ENCODE assay signal across 8 mouse cellular contexts in genomic region chr3:101577361-101577760, GRCm38 (mm10). TPM values are rescaled to one million over a fixed set of nuclear protein-coding genes. Genes with fewer than 3 reads are reported as not detected.
DNase-seq lines count a peak whose midpoint lies in the region; ATAC-seq and TF ChIP-seq lines count a peak whose summit lies in the region.

No protein-coding gene starts in this region.

- peaks cover 11% of the 10 kb centered on the region for H3K4me1 ChIP-seq in kidney, adult 2 months (ENCODE audit: control insufficient read depth, insufficient read depth, low read length)
- no peaks in the 10 kb centered on the region for H3K4me1 ChIP-seq in kidney, embryonic 14.5 days (ENCODE audit: control insufficient read depth, insufficient read depth, low read length)
- 0 out of 2 replicates have a peak, but pooled peaks cover under 1% of the 10 kb centered on the region for H3K4me1 ChIP-seq in hindbrain, embryonic 11.5 days (replicated peaks; ENCODE audit: control insufficient read depth, insufficient read depth, low read length)
- H3K4me1 ChIP-seq in midbrain, embryonic 14.5 days (ENCODE audit: control insufficient read depth, insufficient read depth, low read length) = peaks cover 14% of the 10 kb centered on the region

- no peak overlapping the region for H3K4me3 ChIP-seq in kidney, adult 2 months (ENCODE audit: insufficient read depth, low read depth, low read length)
- H3K4me3 ChIP-seq in kidney, embryonic 14.5 days (ENCODE audit: low read length) = no peak overlapping the region
- no peak overlapping the region for H3K4me3 ChIP-seq in hindbrain, embryonic 11.5 days (ENCODE audit: low read depth, low read length)
- no peak overlapping the region for H3K4me3 ChIP-seq in midbrain, embryonic 14.5 days (replicated peaks; ENCODE audit: low read depth, low read length)

- no peak overlapping the region for H3K9ac ChIP-seq in kidney, embryonic 14.5 days (ENCODE audit: low read depth, low read length)
- no peak overlapping the region for H3K9ac ChIP-seq in hindbrain, embryonic 11.5 days (ENCODE audit: low read depth, low read length)
- H3K9ac ChIP-seq in midbrain, embryonic 14.5 days (replicated peaks; ENCODE audit: low read length) = no peak overlapping the region

- ATAC-seq in kidney, embryonic 14.5 days (ENCODE audit: low FRiP score, low TSS enrichment) = no peak
- peak; percentile 60 for ATAC-seq in hindbrain, embryonic 11.5 days (ENCODE audit: low FRiP score)
- ATAC-seq in midbrain, embryonic 14.5 days (ENCODE audit: low FRiP score, low TSS enrichment) = peak; percentile 66
- no peak for ATAC-seq in inflammation-experienced regulatory T-cells, adult 6 months

- H3K27me3 ChIP-seq in kidney, adult 2 months (replicated peaks; ENCODE audit: control insufficient read depth, insufficient read depth, low read length) = no peaks in the 10 kb centered on the region
- H3K27me3 ChIP-seq in kidney, embryonic 14.5 days (ENCODE audit: control insufficient read depth, insufficient read depth, low read length) = no peaks in the 10 kb centered on the region
- H3K27me3 ChIP-seq in hindbrain, embryonic 11.5 days (ENCODE audit: control insufficient read depth, insufficient read depth, low read length) = no peaks in the 10 kb centered on the region
- no peaks in the 10 kb centered on the region for H3K27me3 ChIP-seq in midbrain, embryonic 14.5 days (ENCODE audit: control insufficient read depth, insufficient read depth, low read length)

- H3K4me2 ChIP-seq in kidney, embryonic 14.5 days (replicated peaks; ENCODE audit: low read depth, low read length) = no peak overlapping the region
- no peak overlapping the region for H3K4me2 ChIP-seq in hindbrain, embryonic 11.5 days (replicated peaks; ENCODE audit: low read depth, low read length)
- no peak overlapping the region for H3K4me2 ChIP-seq in midbrain, embryonic 14.5 days (ENCODE audit: low read length)

- no peak for TF ChIP-seq CTCF in kidney, adult 2 months (conservative IDR thresholded peaks at IDR 0.05; ENCODE audit: insufficient read depth, insufficient read length, low read depth, low read length)

- DNase-seq in kidney, adult 2 months = peak; percentile 84
- peak; percentile 93 for DNase-seq in cerebellum, adult 9-10 months
- DNase-seq in hindbrain, embryonic 11.5 days (ENCODE audit: low spot score) = peak; percentile 54
- DNase-seq in midbrain, embryonic 14.5 days = peak; percentile 59
- no peak for DNase-seq in thymus, postnatal 10 days (ENCODE audit: low spot score in 2 of 2)
- no peak for DNase-seq in gastrocnemius, postnatal 25 days

- H3K36me3 ChIP-seq in kidney, adult 2 months (ENCODE audit: control insufficient read depth, insufficient read depth, low read length) = peaks cover 43% of the 10 kb centered on the region
- H3K36me3 ChIP-seq in kidney, embryonic 14.5 days (ENCODE audit: control insufficient read depth, insufficient read depth, low read length) = peaks cover 75% of the 10 kb centered on the region
- peaks cover 18% of the 10 kb centered on the region for H3K36me3 ChIP-seq in hindbrain, embryonic 11.5 days (ENCODE audit: control insufficient read depth, insufficient read depth, low read length)
- peaks cover 74% of the 10 kb centered on the region for H3K36me3 ChIP-seq in midbrain, embryonic 14.5 days (ENCODE audit: control insufficient read depth, insufficient read depth, low read length)

- H3K9me3 ChIP-seq in kidney, embryonic 14.5 days (ENCODE audit: control insufficient read depth, low read length) = no peaks in the 10 kb centered on the region
- no peaks in the 10 kb centered on the region for H3K9me3 ChIP-seq in hindbrain, embryonic 11.5 days (ENCODE audit: control insufficient read depth, low read length)
- H3K9me3 ChIP-seq in midbrain, embryonic 14.5 days (ENCODE audit: control insufficient read depth, low read length) = no peaks in the 10 kb centered on the region

- WGBS in kidney, adult 2 months = 27% methylated on average over 5 of the region's 5 CpGs
- WGBS in kidney, embryonic 14.5 days = 46% methylated on average over 5 of the region's 5 CpGs
- WGBS in hindbrain, embryonic 11.5 days = 40% methylated on average over 5 of the region's 5 CpGs
- 41% methylated on average over 5 of the region's 5 CpGs for WGBS in midbrain, embryonic 14.5 days

- no peak for TF ChIP-seq POLR2A in kidney, adult 2 months (IDR thresholded peaks at IDR 0.05; ENCODE audit: low read depth, low read length)

- H3K27ac ChIP-seq in kidney, adult 2 months (ENCODE audit: insufficient read depth, low read depth, low read length) = peak overlapping the region; percentile 54
- no peak overlapping the region for H3K27ac ChIP-seq in kidney, embryonic 14.5 days (ENCODE audit: low read depth, low read length)
- H3K27ac ChIP-seq in hindbrain, embryonic 11.5 days (ENCODE audit: low read depth, low read length) = no peak overlapping the region
- peak overlapping the region; percentile 61 for H3K27ac ChIP-seq in midbrain, embryonic 14.5 days (replicated peaks; ENCODE audit: low read depth, low read length)

RNA-seq across cellular contexts. Expression of gene Atp1a1, which starts 27.1 kb away (rescaled TPM):
- 2,267 and 2,428 TPM in 2 replicates for polyA plus RNA-seq in kidney, adult 2 months (2012; rRNA removed)
- polyA plus RNA-seq in kidney, embryonic 14.5 days (2014; fragmentation: Nextera tagmentation; extraction: Ambion mirVana) = 166 and 280 TPM in 2 replicates
- polyA plus RNA-seq in hindbrain, embryonic 11.5 days (2014; fragmentation: Nextera tagmentation; extraction: Ambion mirVana) = 89.9 and 93.0 TPM in 2 replicates
- polyA plus RNA-seq in midbrain, embryonic 14.5 days (2014; fragmentation: Nextera tagmentation; extraction: Ambion mirVana) = 80.9 and 84.7 TPM in 2 replicates
- polyA plus RNA-seq in inflammation-experienced regulatory T-cells, adult 6 months (2017; shearing (Covaris generic)) = 10 to 100 TPM in 2 of 3 experiments, 1 to 10 TPM in 1; 9.7 to 26.3 (median 14.9) TPM
- total RNA-seq in gastrocnemius, postnatal 25 days (2021) = 10 to 100 TPM; 39.6 to 64.7 TPM

Comparison
In these comparisons a context has a peak if more than half of its experiments do, and no peak if none do; other contexts are left out.
1. H3K27ac ChIP-seq: peak in kidney, adult 2 months (single experiment) and midbrain, embryonic 14.5 days (single experiment); none in kidney, embryonic 14.5 days (single experiment) and hindbrain, embryonic 11.5 days (single experiment).
2. DNase-seq: peak in kidney, adult 2 months (single experiment), cerebellum, adult 9-10 months (single experiment), hindbrain, embryonic 11.5 days (single experiment) and midbrain, embryonic 14.5 days (single experiment); none in thymus, postnatal 10 days (0 of 2) and gastrocnemius, postnatal 25 days (single experiment).
3. ATAC-seq: peak in hindbrain, embryonic 11.5 days (single experiment) and midbrain, embryonic 14.5 days (single experiment); none in kidney, embryonic 14.5 days (single experiment) and inflammation-experienced regulatory T-cells, adult 6 months (single experiment).